Mouse (Mus musculus): ENCODE data around the gene Etl4.

GRCm38 (mm10) chr2:20276124-20276523, 366.5 kb downstream of the Etl4 start:
- TF ChIP-seq CTCF (IDR thresholded peaks at IDR 0.05; ENCODE audit: low read depth) (peak; percentile 73), EP300 (IDR thresholded peaks at IDR 0.05; ENCODE audit: low read depth) (no peak)

All from heart, postnatal 0 days (tissue).